Mouse (Mus musculus): Measurements from ENCODE around the gene Rbm19. TPM values are rescaled to one million over a fixed set of nuclear protein-coding genes. Genes with fewer than 3 reads are reported as not detected.
A peak's percentile ranks its signal among the peaks of the same experiment; 100 is the strongest.

Rbm19 gene
- 6.8 and 21.3 TPM in 2 replicates for polyA plus RNA-seq (2011; ENCODE audit: insufficient read depth, insufficient read length, low replicate concordance, missing spikeins)

- Histone ChIP-seq H3K4me3 (replicated peaks; ENCODE audit: control insufficient read depth, low read depth, low read length) (peak within 1 kb of the TSS; percentile 92), H3K27ac (ENCODE audit: control insufficient read depth, insufficient read depth, low read depth, low read length, poor library complexity) (no peak within 1 kb of the TSS), H3K4me1 (ENCODE audit: control insufficient read depth, insufficient read depth, low read length) (peaks cover 1% of the 10 kb centered on the region; the same call in 1 of the 2 replicates)
- under 1% methylated on average over 46 of the region's 46 CpGs for WGBS
- TF ChIP-seq CTCF (IDR thresholded peaks at IDR 0.05; ENCODE audit: control insufficient read depth, insufficient read depth, low read length) (no peak), POLR2A (IDR thresholded peaks at IDR 0.05; ENCODE audit: borderline replicate concordance, control insufficient read depth, low read depth, low read length) (peak; percentile 49; the same call in 1 of the 2 replicates)
Observed at GRCm38 (mm10) chr5:120116261-120117050, at the start of gene Rbm19. Gene Rbm19 (plus strand): TSS chr5:120116465.

GRCm38 (mm10) chr5:120067266-120067665, 49.0 kb upstream of the Rbm19 start:
- Histone ChIP-seq H3K4me1 (ENCODE audit: control insufficient read depth, insufficient read depth, low read length) (no peaks in the 10 kb centered on the region), H3K4me3 (replicated peaks; ENCODE audit: control insufficient read depth, low read depth, low read length) (no peak overlapping the region), H3K27ac (ENCODE audit: control insufficient read depth, insufficient read depth, low read depth, low read length, poor library complexity) (no peak overlapping the region)
- TF ChIP-seq CTCF (IDR thresholded peaks at IDR 0.05; ENCODE audit: control insufficient read depth, insufficient read depth, low read length) = no peak
- no peak for TF ChIP-seq POLR2A (IDR thresholded peaks at IDR 0.05; ENCODE audit: borderline replicate concordance, control insufficient read depth, low read depth, low read length)
- WGBS = 24% methylated on average over 6 of the region's 6 CpGs

- WGBS = 21% methylated on average over 9 of the region's 9 CpGs
- Histone ChIP-seq H3K4me1 (ENCODE audit: control insufficient read depth, insufficient read depth, low read length) (no peaks in the 10 kb centered on the region), H3K4me3 (replicated peaks; ENCODE audit: control insufficient read depth, low read depth, low read length) (no peak overlapping the region), H3K27ac (ENCODE audit: control insufficient read depth, insufficient read depth, low read depth, low read length, poor library complexity) (no peak overlapping the region)
- TF ChIP-seq POLR2A (IDR thresholded peaks at IDR 0.05; ENCODE audit: borderline replicate concordance, control insufficient read depth, low read depth, low read length) (no peak), CTCF (IDR thresholded peaks at IDR 0.05; ENCODE audit: control insufficient read depth, insufficient read depth, low read length) (no peak)
Observed at GRCm38 (mm10) chr5:120074101-120074500, 42.2 kb upstream of the Rbm19 start.

GRCm38 (mm10) chr5:120080027-120080426, 36.2 kb upstream of the Rbm19 start:
- Histone ChIP-seq H3K27ac (ENCODE audit: control insufficient read depth, insufficient read depth, low read depth, low read length, poor library complexity) (no peak overlapping the region), H3K4me1 (ENCODE audit: control insufficient read depth, insufficient read depth, low read length) (peaks cover 3% of the 10 kb centered on the region), H3K4me3 (replicated peaks; ENCODE audit: control insufficient read depth, low read depth, low read length) (no peak overlapping the region)
- 73% methylated on average over 9 of the region's 9 CpGs for WGBS
- TF ChIP-seq CTCF (IDR thresholded peaks at IDR 0.05; ENCODE audit: control insufficient read depth, insufficient read depth, low read length) = no peak
- TF ChIP-seq POLR2A (IDR thresholded peaks at IDR 0.05; ENCODE audit: borderline replicate concordance, control insufficient read depth, low read depth, low read length) = no peak

GRCm38 (mm10) chr5:120080468-120080867, 35.8 kb upstream of the Rbm19 start:
- 71% methylated on average over 6 of the region's 6 CpGs for WGBS
- TF ChIP-seq CTCF (IDR thresholded peaks at IDR 0.05; ENCODE audit: control insufficient read depth, insufficient read depth, low read length) (no peak), POLR2A (IDR thresholded peaks at IDR 0.05; ENCODE audit: borderline replicate concordance, control insufficient read depth, low read depth, low read length) (no peak)
- Histone ChIP-seq H3K4me1 (ENCODE audit: control insufficient read depth, insufficient read depth, low read length) (peaks cover 3% of the 10 kb centered on the region), H3K4me3 (replicated peaks; ENCODE audit: control insufficient read depth, low read depth, low read length) (no peak overlapping the region), H3K27ac (ENCODE audit: control insufficient read depth, insufficient read depth, low read depth, low read length, poor library complexity) (no peak overlapping the region)

- WGBS = 3% methylated on average over 16 of the region's 16 CpGs
- peaks cover 5% of the 10 kb centered on the region for H3K4me1 ChIP-seq (ENCODE audit: control insufficient read depth, insufficient read depth, low read length)
- TF ChIP-seq POLR2A (IDR thresholded peaks at IDR 0.05; ENCODE audit: borderline replicate concordance, control insufficient read depth, low read depth, low read length) (no peak), CTCF (IDR thresholded peaks at IDR 0.05; ENCODE audit: control insufficient read depth, insufficient read depth, low read length) (peak; percentile 83)
- H3K27ac ChIP-seq (ENCODE audit: control insufficient read depth, insufficient read depth, low read depth, low read length, poor library complexity) = no peak overlapping the region; the same call in 1 of the 2 replicates
- no peak overlapping the region for H3K4me3 ChIP-seq (replicated peaks; ENCODE audit: control insufficient read depth, low read depth, low read length)
Observed at GRCm38 (mm10) chr5:120088561-120088960, 27.7 kb upstream of the Rbm19 start.

- Histone ChIP-seq H3K4me1 (ENCODE audit: control insufficient read depth, insufficient read depth, low read length) (no peaks in the 10 kb centered on the region; the same call in 1 of the 2 replicates), H3K4me3 (replicated peaks; ENCODE audit: control insufficient read depth, low read depth, low read length) (no peak overlapping the region), H3K27ac (ENCODE audit: control insufficient read depth, insufficient read depth, low read depth, low read length, poor library complexity) (no peak overlapping the region)
- no peak for TF ChIP-seq POLR2A (IDR thresholded peaks at IDR 0.05; ENCODE audit: borderline replicate concordance, control insufficient read depth, low read depth, low read length)
- peak; percentile 88 for TF ChIP-seq CTCF (IDR thresholded peaks at IDR 0.05; ENCODE audit: control insufficient read depth, insufficient read depth, low read length)
- WGBS = 34% methylated on average over 7 of the region's 7 CpGs
Observed at GRCm38 (mm10) chr5:120094602-120095001, 21.7 kb upstream of the Rbm19 start.

- 72% methylated on average over 9 of the region's 9 CpGs for WGBS
- TF ChIP-seq POLR2A (IDR thresholded peaks at IDR 0.05; ENCODE audit: borderline replicate concordance, control insufficient read depth, low read depth, low read length) (no peak), CTCF (IDR thresholded peaks at IDR 0.05; ENCODE audit: control insufficient read depth, insufficient read depth, low read length) (no peak)
Observed at GRCm38 (mm10) chr5:120097042-120097441, 19.2 kb upstream of the Rbm19 start.

More at GRCm38 (mm10) chr5:120097042-120097441, 19.2 kb upstream of the Rbm19 start:
- Histone ChIP-seq H3K27ac (ENCODE audit: control insufficient read depth, insufficient read depth, low read depth, low read length, poor library complexity) (no peak overlapping the region), H3K4me1 (ENCODE audit: control insufficient read depth, insufficient read depth, low read length) (no peaks in the 10 kb centered on the region), H3K4me3 (replicated peaks; ENCODE audit: control insufficient read depth, low read depth, low read length) (no peak overlapping the region)

All from bone marrow, adult 2 months (tissue).